Mouse (Mus musculus): ENCODE data around the gene Slc22a17.

Gene Slc22a17

GRCm38 (mm10) chr14:54863501-54864312 is 49.2 kb downstream of the Slc22a17 start:
- DNase-seq (ENCODE audit: low spot score) = peak; percentile 93

- DNase-seq (ENCODE audit: low spot score) = peak; percentile 75
These were observed 52.4 kb downstream of the Slc22a17 start for GRCm38 (mm10) chr14:54860511-54860910.

- DNase-seq (ENCODE audit: low spot score) = no peak
These were observed 55.0 kb downstream of the Slc22a17 start for GRCm38 (mm10) chr14:54857891-54858290.

- no peak for DNase-seq (ENCODE audit: low spot score)
These were observed 56.2 kb downstream of the Slc22a17 start for GRCm38 (mm10) chr14:54856703-54857102.

All from testis, postnatal 10 days (tissue).